ENCODE assay signal across 16 mouse cellular contexts in genomic region chr6:71111419-71112113, GRCm38 (mm10). TPM values are rescaled to one million over a fixed set of nuclear protein-coding genes. Genes with fewer than 3 reads are reported as not detected.
DNase-seq lines count a peak whose midpoint lies in the region; ATAC-seq lines count a peak whose summit lies in the region.
"Had no signal": no experiment of that assay in that cellular context is flagged by ENCODE, and none has a peak within 500 bp of the region (broad histone marks: within the 10 kb centered on the region; RNA-seq: fewer than 3 reads in every experiment).

No protein-coding gene starts in this region.

- 55% methylated on average over 11 of the region's 11 CpGs for WGBS in kidney, embryonic 16.5 days
- WGBS in kidney, embryonic 15.5 days: 59% methylated on average over 11 of the region's 11 CpGs

- no peaks in the 10 kb centered on the region for H3K27me3 ChIP-seq in kidney, embryonic 16.5 days (ENCODE audit: insufficient read depth, low read length)
- H3K27me3 ChIP-seq in kidney, embryonic 15.5 days: no peaks in the 10 kb centered on the region
- H3K27me3 ChIP-seq: neural tube, embryonic 13.5 days had no signal

- no peak for ATAC-seq in kidney, embryonic 16.5 days (ENCODE audit: low FRiP score, low TSS enrichment)
- ATAC-seq in kidney, embryonic 15.5 days (replicated peaks; ENCODE audit: low FRiP score): peak; percentile 37; the same call in 1 of the 2 replicates
- ATAC-seq: intestine, postnatal 0 days had no signal

- no peaks in the 10 kb centered on the region for H3K36me3 ChIP-seq in kidney, embryonic 16.5 days (ENCODE audit: insufficient read depth, low read length)
- no peaks in the 10 kb centered on the region for H3K36me3 ChIP-seq in kidney, embryonic 15.5 days
- H3K36me3 ChIP-seq: neural tube, embryonic 13.5 days had no signal

- peaks cover 7% of the 10 kb centered on the region; the same call in 1 of the 2 replicates for H3K4me1 ChIP-seq in kidney, embryonic 16.5 days (ENCODE audit: insufficient read depth, low read length)
- H3K4me1 ChIP-seq in kidney, embryonic 15.5 days: peaks cover 7% of the 10 kb centered on the region
- H3K4me1 ChIP-seq: neural tube, embryonic 13.5 days had no signal

- H3K9ac ChIP-seq in kidney, embryonic 16.5 days (replicated peaks; ENCODE audit: low read length): no peak overlapping the region
- no peak overlapping the region for H3K9ac ChIP-seq in kidney, embryonic 15.5 days
- H3K9ac ChIP-seq: neural tube, embryonic 13.5 days had no signal

- H3K27ac ChIP-seq in kidney, embryonic 16.5 days (ENCODE audit: low read length): no peak overlapping the region
- no peak overlapping the region for H3K27ac ChIP-seq in kidney, embryonic 15.5 days
- H3K27ac ChIP-seq: neural tube, embryonic 13.5 days had no signal

- peak; percentile 8 for DNase-seq in cerebellum, adult 11 months
- DNase-seq in cerebellum, adult 8-10 months: no peak
- DNase-seq in kidney, adult 9 months: peak; percentile 51
- peak; percentile 6 for DNase-seq in adrenal gland, postnatal 25 days
- no peak for DNase-seq in right cerebral cortex, postnatal 10 days (ENCODE audit: low spot score in 2 of 2)
- DNase-seq in thymus, postnatal 4 days: no peak
- DNase-seq: embryo, embryonic 11 days; lung, postnatal 10 days; midbrain, embryonic 14.5 days; right cerebral cortex, adult 18-20 months; thymus, adult 2 months had no signal

- H3K4me3 ChIP-seq in kidney, embryonic 16.5 days (ENCODE audit: low read length): no peak overlapping the region
- no peak overlapping the region for H3K4me3 ChIP-seq in kidney, embryonic 15.5 days (replicated peaks)
- H3K4me3 ChIP-seq: neural tube, embryonic 13.5 days had no signal

- no peak overlapping the region for H3K4me2 ChIP-seq in kidney, embryonic 16.5 days (replicated peaks; ENCODE audit: low read depth, low read length)
- no peak overlapping the region for H3K4me2 ChIP-seq in kidney, embryonic 15.5 days
- H3K4me2 ChIP-seq: liver, embryonic 11.5 days; neural tube, embryonic 13.5 days had no signal

- no peaks in the 10 kb centered on the region for H3K9me3 ChIP-seq in kidney, embryonic 16.5 days (ENCODE audit: low read length)
- H3K9me3 ChIP-seq in kidney, embryonic 15.5 days (replicated peaks): no peaks in the 10 kb centered on the region
- H3K9me3 ChIP-seq: neural tube, embryonic 13.5 days had no signal

RNA-seq across cellular contexts. Expression of gene Thnsl2, which starts 32.7 kb away (rescaled TPM):
- 57.1 and 69.9 TPM in 2 replicates for polyA plus RNA-seq in kidney, embryonic 16.5 days (2015; fragmentation: Nextera tagmentation; extraction: Ambion mirVana)
- total RNA-seq in adrenal gland, postnatal 25 days (2021): 15.9 and 22.8 TPM in 2 replicates
- polyA plus RNA-seq in kidney, embryonic 15.5 days (2015; fragmentation: Nextera tagmentation; extraction: Ambion mirVana): 36.7 and 39.9 TPM in 2 replicates

Comparison
In these comparisons a context has a peak if more than half of its experiments do, and no peak if none do; other contexts are left out.
1. DNase-seq: peak in cerebellum, adult 11 months (single experiment), kidney, adult 9 months (single experiment) and adrenal gland, postnatal 25 days (single experiment); none in cerebellum, adult 8-10 months (single experiment), right cerebral cortex, postnatal 10 days (0 of 2) and thymus, postnatal 4 days (single experiment).